Mouse (Mus musculus): ENCODE measurements around the gene Bmpr1a. TPM values are rescaled to one million over a fixed set of nuclear protein-coding genes. Genes with fewer than 3 reads are reported as not detected.

Gene Bmpr1a
- total RNA-seq (2017): 0.32 and 0.34 TPM in 2 replicates

DNA sequence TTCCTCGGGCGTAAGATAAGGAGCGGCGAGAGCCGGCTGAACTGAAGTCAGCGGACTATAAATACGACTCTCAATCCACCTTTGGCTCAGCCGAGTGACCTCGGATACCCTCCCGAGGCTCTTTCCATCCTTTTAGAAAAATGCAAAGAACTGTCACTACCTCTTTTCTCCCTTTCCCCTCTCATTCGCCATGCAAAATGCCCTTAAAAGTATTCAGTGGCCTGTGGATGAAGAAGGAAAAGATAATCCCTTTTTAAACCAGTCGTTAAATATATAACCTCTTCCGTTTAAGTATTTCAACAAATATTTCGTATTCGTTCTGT lies at the start of gene Bmpr1a:
Gene Bmpr1a (minus strand): TSS at position 17 of the 323 bp plus-strand sequence.
- ATAC-seq (replicated peaks; ENCODE audit: low read depth, poor library complexity, severe bottlenecking): no peak

GRCm38 (mm10) chr14:34552226-34552625 lies 49.1 kb upstream of the Bmpr1a start:
- no peak for ATAC-seq (replicated peaks; ENCODE audit: low read depth, poor library complexity, severe bottlenecking)

GRCm38 (mm10) chr14:34549004-34549671 lies 46.0 kb upstream of the Bmpr1a start:
- ATAC-seq (replicated peaks; ENCODE audit: low read depth, poor library complexity, severe bottlenecking): peak; percentile 83

DNA sequence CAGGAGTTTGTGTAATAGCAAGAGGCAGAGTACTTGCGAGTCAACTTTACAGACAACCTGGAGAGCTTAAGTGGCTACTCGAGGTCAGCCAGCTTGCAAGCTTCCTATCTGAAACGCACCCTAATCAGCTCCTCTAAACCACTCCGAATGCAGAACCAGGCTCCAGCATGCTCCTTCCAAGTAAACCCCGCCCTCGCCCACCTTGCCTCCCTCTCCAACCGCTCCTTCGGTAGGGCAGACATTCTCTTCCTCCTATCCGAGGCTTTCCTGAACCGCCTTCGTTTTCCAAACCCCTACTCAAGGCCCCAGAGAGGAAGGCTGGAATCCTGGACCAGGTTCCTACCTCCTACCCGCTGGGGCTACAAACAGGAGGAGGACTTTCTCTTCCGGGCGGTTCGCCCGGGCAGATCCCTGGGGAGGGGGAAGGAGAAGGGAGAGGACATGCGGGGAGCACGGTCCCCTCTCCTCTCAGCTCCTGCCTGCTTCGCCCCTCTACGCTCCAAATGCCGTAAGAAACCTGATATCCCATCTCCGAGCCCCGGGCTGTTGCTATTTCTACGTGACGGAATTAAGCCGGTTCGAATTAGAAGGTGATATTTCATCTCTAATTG lies 45.4 kb upstream of the Bmpr1a start:
- ATAC-seq (replicated peaks; ENCODE audit: low read depth, poor library complexity, severe bottlenecking): peak; percentile 68

DNA sequence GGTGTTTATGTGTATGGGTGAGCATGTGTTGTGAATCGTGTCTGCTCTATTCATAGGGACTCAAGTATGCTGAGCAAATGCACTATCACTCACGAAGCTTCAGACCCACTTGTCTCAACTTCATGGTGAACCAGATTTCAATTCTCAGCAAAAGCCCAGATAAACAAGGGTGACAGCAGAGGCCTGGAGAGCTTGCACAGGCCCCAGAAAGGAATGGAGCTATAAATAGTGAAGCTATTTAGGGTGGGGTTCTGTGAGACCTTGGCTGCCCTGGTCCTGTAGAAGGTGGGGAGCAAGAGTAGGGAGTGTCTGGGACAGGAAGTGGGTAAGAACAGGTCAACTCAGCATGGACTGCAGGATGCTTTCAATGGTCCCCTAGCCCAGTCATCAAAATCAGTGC lies 41.4 kb upstream of the Bmpr1a start:
- ATAC-seq (replicated peaks; ENCODE audit: low read depth, poor library complexity, severe bottlenecking): no peak

DNA sequence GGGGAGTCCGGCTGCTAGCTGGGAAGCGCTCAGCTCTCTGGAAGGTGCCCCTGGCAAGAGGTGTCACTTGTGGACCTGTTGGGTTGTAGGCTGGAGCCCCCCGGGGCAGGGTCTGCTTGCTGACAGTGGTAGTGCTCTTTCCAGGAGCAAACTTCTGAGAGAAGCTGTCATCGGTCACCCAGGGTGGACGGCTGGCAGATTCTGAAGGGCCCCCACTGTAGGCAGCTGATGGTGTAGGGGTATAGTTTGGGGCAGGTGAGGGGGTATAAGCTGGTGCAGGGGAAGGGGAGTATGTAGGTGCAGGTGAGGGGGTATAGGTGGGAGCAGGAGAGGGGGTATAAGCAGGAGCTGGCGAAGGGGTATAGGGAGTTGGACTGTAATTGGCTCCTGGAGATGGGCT lies 40.9 kb upstream of the Bmpr1a start:
- ATAC-seq (replicated peaks; ENCODE audit: low read depth, poor library complexity, severe bottlenecking): no peak

DNA sequence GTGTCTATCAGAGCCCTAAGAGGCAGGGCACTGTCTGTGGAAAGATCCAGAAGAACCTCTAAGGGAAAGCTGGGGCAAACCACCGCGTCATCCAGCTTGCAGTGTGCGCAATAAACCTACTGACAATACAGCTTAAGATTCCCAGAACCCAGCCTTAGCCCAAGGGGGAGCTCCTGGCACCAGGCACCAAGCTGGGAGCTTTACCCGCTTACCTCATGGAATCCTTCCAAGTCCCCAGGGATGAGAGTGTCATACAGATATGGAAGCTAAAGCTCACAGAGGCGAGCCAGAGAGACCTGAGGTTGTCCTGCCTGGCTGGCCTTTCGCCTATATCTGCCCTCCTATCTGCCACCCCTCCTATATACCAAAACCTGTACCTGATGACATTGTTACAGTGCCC lies 40.5 kb upstream of the Bmpr1a start:
- ATAC-seq (replicated peaks; ENCODE audit: low read depth, poor library complexity, severe bottlenecking): no peak

DNA sequence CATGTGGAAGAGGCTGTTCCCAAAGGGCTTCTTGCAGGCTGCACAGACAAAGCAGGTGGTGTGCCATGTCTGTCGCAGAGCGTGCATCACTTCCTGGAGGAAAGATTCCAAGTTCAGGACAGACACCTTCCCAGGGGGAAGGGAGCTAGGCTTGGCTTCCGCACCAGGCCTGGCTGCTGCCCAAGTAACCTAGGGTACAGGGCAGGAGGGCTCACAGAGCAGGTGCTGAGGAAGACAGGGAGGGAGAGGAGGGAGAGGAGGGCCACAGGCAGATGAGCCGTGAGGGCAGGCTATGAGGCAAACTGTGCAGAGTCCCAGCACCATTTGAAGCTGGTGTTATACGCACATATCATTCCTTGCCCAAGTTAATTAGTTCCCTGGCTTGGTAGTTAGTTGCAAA lies 38.8 kb upstream of the Bmpr1a start:
- no peak for ATAC-seq (replicated peaks; ENCODE audit: low read depth, poor library complexity, severe bottlenecking)

- ATAC-seq (replicated peaks; ENCODE audit: low read depth, poor library complexity, severe bottlenecking): peak; percentile 87
Observed at GRCm38 (mm10) chr14:34540685-34541162, 37.6 kb upstream of the Bmpr1a start.

DNA sequence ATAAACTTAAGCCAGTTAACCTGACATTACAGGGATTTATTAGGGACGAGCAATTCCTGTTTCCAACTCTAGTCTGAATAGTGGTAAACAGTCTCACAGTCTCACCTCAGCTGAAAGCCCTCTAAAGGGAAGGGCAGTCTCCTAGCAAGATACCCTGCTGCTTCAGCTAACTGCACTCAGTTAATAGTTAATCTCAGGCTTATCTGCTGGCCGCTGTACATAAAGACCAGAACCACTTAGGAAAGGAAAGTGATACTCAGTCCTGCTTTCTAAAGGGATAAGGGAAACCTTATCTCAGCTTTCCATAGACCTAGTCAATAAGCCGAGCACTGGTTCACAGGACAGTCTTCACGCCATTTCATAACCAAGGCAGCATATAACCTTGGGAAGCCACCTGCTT lies 32.7 kb upstream of the Bmpr1a start:
- no peak for ATAC-seq (replicated peaks; ENCODE audit: low read depth, poor library complexity, severe bottlenecking)

- no peak for ATAC-seq (replicated peaks; ENCODE audit: low read depth, poor library complexity, severe bottlenecking)
Observed at GRCm38 (mm10) chr14:34533537-34533936, 30.4 kb upstream of the Bmpr1a start.

GRCm38 (mm10) chr14:34532536-34532935 lies 29.4 kb upstream of the Bmpr1a start:
- no peak for ATAC-seq (replicated peaks; ENCODE audit: low read depth, poor library complexity, severe bottlenecking)

DNA sequence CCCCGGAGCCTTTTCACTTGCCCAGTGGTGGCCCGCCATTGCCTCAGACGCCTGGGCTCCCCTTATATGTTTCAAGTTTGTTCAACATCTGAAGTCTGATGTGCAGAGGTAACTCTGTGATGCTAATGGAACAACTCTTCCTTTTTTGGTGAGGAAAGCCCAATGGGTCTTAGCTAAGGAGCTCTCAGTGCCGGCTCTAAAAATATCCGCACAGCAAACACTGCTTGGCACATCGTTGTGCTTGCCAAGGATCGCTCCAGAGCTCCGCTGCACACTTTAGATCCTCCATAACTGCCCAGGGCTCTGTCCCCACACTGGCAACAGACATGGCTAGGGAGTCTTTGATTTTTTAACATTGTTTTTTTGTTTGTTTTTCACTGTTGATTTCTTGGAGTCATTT lies 25.7 kb upstream of the Bmpr1a start:
- ATAC-seq (replicated peaks; ENCODE audit: low read depth, poor library complexity, severe bottlenecking): no peak

GRCm38 (mm10) chr14:34522701-34523100 lies 19.6 kb upstream of the Bmpr1a start, which contains the start of gene 9230112D13Rik:
Gene 9230112D13Rik (minus strand): TSS chr14:34522801.
- ATAC-seq (replicated peaks; ENCODE audit: low read depth, poor library complexity, severe bottlenecking): no peak

DNA sequence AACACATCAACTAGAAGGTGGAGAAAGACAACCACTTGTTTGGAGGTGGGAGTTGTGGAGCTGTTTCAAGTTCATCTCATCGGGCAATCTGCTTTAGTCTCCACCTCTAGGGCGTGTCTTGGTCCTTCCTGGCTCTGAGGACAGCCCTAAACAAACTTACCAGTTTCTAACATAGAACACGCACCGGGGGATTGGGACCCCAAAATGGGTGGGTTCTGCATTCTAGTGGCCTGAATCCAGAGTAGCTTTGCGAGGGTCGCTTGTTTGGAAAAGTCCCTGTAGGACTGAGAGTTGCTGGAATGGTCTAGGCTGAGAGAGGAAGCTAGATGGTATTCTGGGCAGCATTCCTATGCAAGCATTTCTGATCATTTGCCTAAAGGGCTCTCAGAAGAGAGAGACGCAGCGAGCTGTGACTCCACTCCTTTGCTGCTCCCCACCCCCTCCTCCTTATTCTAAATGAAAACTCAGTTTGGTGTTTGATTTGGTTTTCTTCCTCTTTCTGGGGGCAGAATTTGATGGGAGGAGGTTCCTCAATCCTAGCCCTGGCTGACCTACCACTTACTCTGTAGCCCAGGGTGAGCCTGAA lies 14.9 kb upstream of the Bmpr1a start:
- ATAC-seq (replicated peaks; ENCODE audit: low read depth, poor library complexity, severe bottlenecking): peak; percentile 54

- no peak for ATAC-seq (replicated peaks; ENCODE audit: low read depth, poor library complexity, severe bottlenecking)
Observed at GRCm38 (mm10) chr14:34516960-34517577, 13.9 kb upstream of the Bmpr1a start.

DNA sequence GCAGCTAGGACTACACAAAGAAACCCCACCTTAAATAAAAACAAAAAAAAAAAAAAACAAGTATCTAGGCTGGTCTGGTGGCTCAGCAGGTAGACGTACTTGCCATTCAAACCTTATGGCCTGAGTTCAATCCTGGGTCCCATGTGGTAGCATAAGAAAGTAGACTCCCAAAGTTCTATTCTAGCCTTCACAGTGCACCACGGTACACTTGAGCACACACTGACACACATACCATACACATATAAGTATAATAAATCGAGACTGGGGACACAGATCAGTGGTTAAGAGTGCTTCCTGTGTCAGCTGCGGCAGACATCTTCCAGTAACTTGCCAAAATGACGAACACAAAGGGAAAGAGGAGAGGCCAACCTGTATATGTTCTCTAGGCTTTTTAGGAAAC lies 12.7 kb upstream of the Bmpr1a start:
- ATAC-seq (replicated peaks; ENCODE audit: low read depth, poor library complexity, severe bottlenecking): no peak

DNA sequence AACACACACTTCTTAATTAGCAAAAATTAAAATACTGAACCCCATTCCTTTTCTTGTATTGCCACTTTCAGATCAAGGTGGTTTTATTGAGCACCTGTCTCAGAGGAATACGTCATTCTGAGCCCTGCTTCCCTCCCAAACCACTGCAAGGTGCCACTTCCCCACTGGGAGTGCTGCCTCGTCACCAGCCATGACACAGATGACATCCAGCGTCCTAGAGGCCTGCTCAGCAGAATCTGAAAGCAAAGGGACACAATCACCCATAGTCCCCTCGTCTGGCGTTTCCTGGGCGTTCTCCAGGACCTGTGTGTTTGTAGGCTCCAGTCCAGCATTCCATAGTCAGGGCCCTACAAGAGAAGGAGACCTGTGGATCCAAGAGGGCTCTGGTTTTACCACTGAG lies 11.0 kb upstream of the Bmpr1a start:
- peak; percentile 83 for ATAC-seq (replicated peaks; ENCODE audit: low read depth, poor library complexity, severe bottlenecking)

GRCm38 (mm10) chr14:34512602-34513001 lies 9.5 kb upstream of the Bmpr1a start:
- ATAC-seq (replicated peaks; ENCODE audit: low read depth, poor library complexity, severe bottlenecking): no peak

GRCm38 (mm10) chr14:34511901-34512300 lies 8.8 kb upstream of the Bmpr1a start:
- no peak for ATAC-seq (replicated peaks; ENCODE audit: low read depth, poor library complexity, severe bottlenecking)

DNA sequence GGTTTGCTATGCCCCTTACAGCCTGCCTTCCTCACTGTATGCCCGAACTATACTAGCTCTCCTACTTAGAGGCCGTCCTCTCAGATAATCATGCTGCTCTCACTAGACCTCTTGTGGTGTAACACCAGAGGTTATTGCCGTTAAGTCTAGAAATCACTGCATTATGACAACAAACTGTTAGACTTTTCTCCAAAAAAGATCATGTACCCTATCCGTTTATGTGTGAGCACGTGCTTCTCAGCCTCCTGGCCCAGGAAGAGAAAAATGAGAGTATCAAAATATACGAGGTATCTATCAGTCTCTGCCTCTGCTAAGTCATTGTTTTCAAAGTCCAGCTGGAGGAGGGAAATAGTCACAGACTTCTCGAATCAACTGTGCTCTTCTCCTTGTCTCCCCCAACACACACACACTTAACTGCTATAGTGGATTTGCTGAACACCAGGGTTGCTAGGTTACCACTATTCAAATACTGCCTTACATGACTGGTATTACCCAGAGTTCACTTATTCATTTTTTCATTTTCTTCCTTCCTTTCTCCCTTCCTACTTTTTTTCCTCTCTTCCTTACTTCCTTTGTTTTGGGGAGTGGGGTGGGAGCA lies 5.8 kb upstream of the Bmpr1a start:
- no peak for ATAC-seq (replicated peaks; ENCODE audit: low read depth, poor library complexity, severe bottlenecking)
